Mouse (Mus musculus) liver, embryonic 15.5 days (tissue): ENCODE results near the gene Olfr76. TPM values are rescaled to one million over a fixed set of nuclear protein-coding genes. Genes with fewer than 3 reads are reported as not detected.
"Not testable (repeated sequence)": the region's sequence is repeated elsewhere in the genome, so short reads cannot be mapped to it uniquely, and the experiment has no call there.

Experiments
- ATAC-seq: fragments of 200-750 bp; cut with Nextera tagmentation; 2 replicates; pipeline ENCODE4 v1.8.0; 2017; ENCODE audit warnings: moderate number of reproducible peaks, mild to moderate bottlenecking, moderate library complexity; ENCODE audit not compliant: insufficient read depth
- H3K27ac ChIP-seq: fragments of 300-500 bp; sonication (generic); replicated peaks from 2 replicates; pipeline ENCODE4 v1.5.1; 2015; ENCODE audit warnings: mild to moderate bottlenecking, inconsistent platforms
- H3K27me3 ChIP-seq: fragments of 300-500 bp; sonication (generic); 2 replicates; pipeline ENCODE4 v1.6.1; 2015; ENCODE audit warnings: mild to moderate bottlenecking, inconsistent platforms
- H3K36me3 ChIP-seq: fragments of 300-500 bp; sonication (generic); replicated peaks from 2 replicates; pipeline ENCODE4 v1.6.1; 2015; ENCODE audit warnings: moderate library complexity, mild to moderate bottlenecking, inconsistent platforms
- H3K4me1 ChIP-seq: fragments of 300-500 bp; sonication (generic); replicated peaks from 2 replicates; pipeline ENCODE4 v1.6.1; 2015; ENCODE audit warnings: inconsistent platforms
- H3K4me2 ChIP-seq: fragments of 300-500 bp; sonication (generic); 2 replicates; pipeline ENCODE4 v1.6.1; 2015; ENCODE audit warnings: moderate library complexity, mild to moderate bottlenecking, inconsistent platforms
- H3K4me3 ChIP-seq: fragments of 300-500 bp; sonication (generic); replicated peaks from 2 replicates; pipeline ENCODE4 v1.5.1; 2015; ENCODE audit warnings: mild to moderate bottlenecking, inconsistent platforms
- H3K9ac ChIP-seq: fragments of 300-500 bp; sonication (generic); 2 replicates; pipeline ENCODE4 v1.6.1; 2015; ENCODE audit warnings: moderate library complexity, mild to moderate bottlenecking, inconsistent platforms
- H3K9me3 ChIP-seq: fragments of 300-500 bp; sonication (generic); replicated peaks from 2 replicates; pipeline ENCODE4 v1.6.1; 2016; ENCODE audit warnings: inconsistent platforms
- WGBS: fragments of 180-500 bp; shearing (Covaris S2); methylation state at CpG from one replicate; pipeline ENCODE4 v1.1.7; 2015; ENCODE audit warnings: mixed read lengths; ENCODE audit not compliant: insufficient replicate concordance; 5-methylcytosine and 5-hydroxymethylcytosine counted together
- polyA plus RNA-seq: library from polyadenylated mRNA; unstranded; fragments of >200 nt; fragmentation: Nextera tagmentation; extraction: Ambion mirVana; gene quantifications from 2 replicates; pipeline ENCODE4 v1.2.1, GENCODE M21; 2015

The Olfr76 gene
- not detected in 2 replicates for polyA plus RNA-seq

- 58% methylated on average over 3 of the region's 3 CpGs for WGBS
- Histone ChIP-seq H3K4me3 (no peak within 1 kb of the TSS), H3K9ac (no peak within 1 kb of the TSS), H3K27ac (no peak within 1 kb of the TSS), H3K4me2 (no peak within 1 kb of the TSS), H3K4me1 (no peaks in the 10 kb centered on the region), H3K9me3 (no peaks in the 10 kb centered on the region), H3K36me3 (no peaks in the 10 kb centered on the region), H3K27me3 (no peaks in the 10 kb centered on the region)
- ATAC-seq: no peak
These were observed at the start of gene Olfr76 for GRCm38 (mm10) chr19:12123103-12123502. Gene Olfr76, minus strand, starts transcription at chr19:12123203.

- WGBS: 45% methylated on average over 1 of the region's 1 CpGs
- H3K9me3 ChIP-seq, ATAC-seq, H3K9ac ChIP-seq, H3K27ac ChIP-seq, H3K27me3 ChIP-seq, H3K36me3 ChIP-seq, H3K4me1 ChIP-seq, H3K4me3 ChIP-seq, H3K4me2 ChIP-seq: not testable (repeated sequence)
These were observed 47.1 kb upstream of the Olfr76 start, which contains the start of gene Olfr1555-ps1 for GRCm38 (mm10) chr19:12170062-12170599. Gene Olfr1555-ps1, minus strand, starts transcription at chr19:12170112.

- Histone ChIP-seq H3K4me2 (no peak overlapping the region), H3K4me1 (no peaks in the 10 kb centered on the region), H3K36me3 (no peaks in the 10 kb centered on the region), H3K27ac (no peak overlapping the region), H3K4me3 (no peak overlapping the region), H3K27me3 (no peaks in the 10 kb centered on the region), H3K9ac (no peak overlapping the region), H3K9me3 (no peaks in the 10 kb centered on the region)
- ATAC-seq: no peak
- 70% methylated on average over 3 of the region's 3 CpGs for WGBS
These were observed 22.4 kb upstream of the Olfr76 start for GRCm38 (mm10) chr19:12145452-12145851.

GRCm38 (mm10) chr19:12143356-12143755 lies 20.4 kb upstream of the Olfr76 start:
- no peak for ATAC-seq

GRCm38 (mm10) chr19:12134289-12134688 lies 11.3 kb upstream of the Olfr76 start:
- H3K4me2 ChIP-seq: no peak overlapping the region
- H3K27ac ChIP-seq: no peak overlapping the region
- ATAC-seq: no peak
- no peak overlapping the region for H3K9ac ChIP-seq
- no peaks in the 10 kb centered on the region for H3K36me3 ChIP-seq
- H3K4me3 ChIP-seq: no peak overlapping the region
- H3K9me3 ChIP-seq: no peaks in the 10 kb centered on the region
- H3K27me3 ChIP-seq: no peaks in the 10 kb centered on the region
- H3K4me1 ChIP-seq: no peaks in the 10 kb centered on the region
- 33% methylated on average over 2 of the region's 2 CpGs for WGBS

More at GRCm38 (mm10) chr19:12143356-12143755, 20.4 kb upstream of the Olfr76 start:
- Histone ChIP-seq H3K27me3 (no peaks in the 10 kb centered on the region), H3K4me3 (no peak overlapping the region), H3K4me1 (no peaks in the 10 kb centered on the region), H3K9ac (no peak overlapping the region), H3K9me3 (no peaks in the 10 kb centered on the region), H3K36me3 (no peaks in the 10 kb centered on the region), H3K27ac (no peak overlapping the region), H3K4me2 (no peak overlapping the region)
- 53% methylated on average over 1 of the region's 1 CpGs for WGBS

GRCm38 (mm10) chr19:12116464-12116863 lies 6.5 kb downstream of the Olfr76 start:
- no peaks in the 10 kb centered on the region for H3K9me3 ChIP-seq
- H3K4me2 ChIP-seq: no peak overlapping the region
- H3K4me1 ChIP-seq: no peaks in the 10 kb centered on the region
- no peaks in the 10 kb centered on the region for H3K36me3 ChIP-seq
- H3K4me3 ChIP-seq: no peak overlapping the region
- no peak overlapping the region for H3K9ac ChIP-seq
- 55% methylated on average over 3 of the region's 3 CpGs for WGBS
- no peaks in the 10 kb centered on the region for H3K27me3 ChIP-seq
- no peak for ATAC-seq
- no peak overlapping the region for H3K27ac ChIP-seq

GRCm38 (mm10) chr19:12115797-12116196 lies 7.2 kb downstream of the Olfr76 start, which contains the start of gene Olfr1428:
Gene Olfr1428, minus strand, starts transcription at chr19:12115897.
- H3K4me2 ChIP-seq: no peak within 1 kb of the TSS
- H3K27ac ChIP-seq: no peak within 1 kb of the TSS
- no peaks in the 10 kb centered on the region for H3K9me3 ChIP-seq
- no peaks in the 10 kb centered on the region for H3K27me3 ChIP-seq
- 46% methylated on average over 1 of the region's 1 CpGs for WGBS
- no peak for ATAC-seq
- H3K9ac ChIP-seq: no peak within 1 kb of the TSS
- H3K4me1 ChIP-seq: no peaks in the 10 kb centered on the region
- no peaks in the 10 kb centered on the region for H3K36me3 ChIP-seq
- H3K4me3 ChIP-seq: no peak within 1 kb of the TSS

- H3K4me2 ChIP-seq: no peak overlapping the region
- ATAC-seq: no peak
- H3K4me1 ChIP-seq: no peaks in the 10 kb centered on the region
- no peaks in the 10 kb centered on the region for H3K27me3 ChIP-seq
- no peaks in the 10 kb centered on the region for H3K9me3 ChIP-seq
- no peak overlapping the region for H3K27ac ChIP-seq
- H3K4me3 ChIP-seq: no peak overlapping the region
- WGBS: 32% methylated on average over 1 of the region's 1 CpGs
- no peak overlapping the region for H3K9ac ChIP-seq
- no peaks in the 10 kb centered on the region for H3K36me3 ChIP-seq
These were observed 9.2 kb downstream of the Olfr76 start for GRCm38 (mm10) chr19:12113807-12114206.

GRCm38 (mm10) chr19:12104541-12104940 lies 18.5 kb downstream of the Olfr76 start:
- Histone ChIP-seq H3K36me3 (no peaks in the 10 kb centered on the region), H3K4me3 (no peak overlapping the region), H3K4me2 (no peak overlapping the region), H3K9ac (no peak overlapping the region), H3K27me3 (no peaks in the 10 kb centered on the region), H3K4me1 (no peaks in the 10 kb centered on the region), H3K27ac (no peak overlapping the region), H3K9me3 (no peaks in the 10 kb centered on the region)
- no peak for ATAC-seq
- 36% methylated on average over 1 of the region's 1 CpGs for WGBS

GRCm38 (mm10) chr19:12103234-12103633 lies 19.8 kb downstream of the Olfr76 start, which contains the start of gene Olfr1427:
Gene Olfr1427, minus strand, starts transcription at chr19:12103334.
- no peaks in the 10 kb centered on the region for H3K36me3 ChIP-seq
- no peak within 1 kb of the TSS for H3K27ac ChIP-seq
- no peaks in the 10 kb centered on the region for H3K4me1 ChIP-seq
- H3K27me3 ChIP-seq: no peaks in the 10 kb centered on the region
- 62% methylated on average over 2 of the region's 2 CpGs for WGBS
- H3K9me3 ChIP-seq: no peaks in the 10 kb centered on the region
- no peak within 1 kb of the TSS for H3K4me3 ChIP-seq
- no peak within 1 kb of the TSS for H3K9ac ChIP-seq
- no peak within 1 kb of the TSS for H3K4me2 ChIP-seq
- ATAC-seq: no peak

- Histone ChIP-seq H3K36me3 (no peaks in the 10 kb centered on the region), H3K27ac (no peak within 1 kb of the TSS), H3K4me3 (no peak within 1 kb of the TSS), H3K4me2 (no peak within 1 kb of the TSS), H3K27me3 (no peaks in the 10 kb centered on the region), H3K9ac (no peak within 1 kb of the TSS), H3K4me1 (no peaks in the 10 kb centered on the region), H3K9me3 (no peaks in the 10 kb centered on the region)
- ATAC-seq: no peak
- 53% methylated on average over 1 of the region's 1 CpGs for WGBS
These were observed 31.1 kb downstream of the Olfr76 start, which contains the start of gene Olfr1426 for GRCm38 (mm10) chr19:12091913-12092312. Gene Olfr1426, minus strand, starts transcription at chr19:12092013.

GRCm38 (mm10) chr19:12077631-12078030 lies 45.4 kb downstream of the Olfr76 start, which contains the start of gene Olfr1425:
Gene Olfr1425, minus strand, starts transcription at chr19:12077731.
- 60% methylated on average over 4 of the region's 4 CpGs for WGBS
- H3K36me3 ChIP-seq: not testable (repeated sequence)

More at GRCm38 (mm10) chr19:12077631-12078030, 45.4 kb downstream of the Olfr76 start, which contains the start of gene Olfr1425:
- H3K9ac ChIP-seq, H3K4me2 ChIP-seq, ATAC-seq, H3K4me1 ChIP-seq, H3K27ac ChIP-seq, H3K4me3 ChIP-seq, H3K27me3 ChIP-seq, H3K9me3 ChIP-seq: not testable (repeated sequence)
